Comparison of ENCODE assay signal across 21 mouse cellular contexts in genomic region chr1:59161396-59161795, GRCm38 (mm10). TPM values are rescaled to one million over a fixed set of nuclear protein-coding genes. Genes with fewer than 3 reads are reported as not detected.
DNase-seq lines count a peak whose midpoint lies in the region; ATAC-seq and TF ChIP-seq lines count a peak whose summit lies in the region.
"Had no signal": no experiment of that assay in that cellular context is flagged by ENCODE, and none has a peak within 500 bp of the region (broad histone marks: within the 10 kb centered on the region; RNA-seq: fewer than 3 reads in every experiment).

No protein-coding gene starts in this region.

- no peak for TF ChIP-seq CTCF in thymus, adult 2 months (IDR thresholded peaks at IDR 0.05; ENCODE audit: borderline replicate concordance, control insufficient read depth, extremely low read depth, insufficient read depth, low read length, poor library complexity)
- TF ChIP-seq CTCF in small intestine, adult 2 months (IDR thresholded peaks at IDR 0.05; ENCODE audit: extremely low read depth, insufficient read length, insufficient replicate concordance, low read depth, low read length) = no peak

- ATAC-seq in embryonic facial prominence, embryonic 13.5 days (ENCODE audit: insufficient number of reproducible peaks, insufficient read depth, low FRiP score, low TSS enrichment, low read depth) = no peak
- ATAC-seq: forebrain, embryonic 15.5 days; midbrain, embryonic 15.5 days had no signal

- H3K4me3 ChIP-seq in embryonic facial prominence, embryonic 13.5 days = no peak overlapping the region
- no peak overlapping the region for H3K4me3 ChIP-seq in embryonic facial prominence, embryonic 10.5 days
- H3K4me3 ChIP-seq in thymus, adult 2 months (ENCODE audit: control insufficient read depth, insufficient read depth, low read length) = no peak overlapping the region
- no peak overlapping the region for H3K4me3 ChIP-seq in small intestine, adult 2 months (ENCODE audit: low read depth, low read length)
- H3K4me3 ChIP-seq: forebrain, embryonic 15.5 days; hindbrain, embryonic 12.5 days; midbrain, embryonic 15.5 days; neural tube, embryonic 13.5 days had no signal

- H3K27ac ChIP-seq in embryonic facial prominence, embryonic 13.5 days = peak overlapping the region; percentile 64; the same call in 1 of the 2 replicates
- H3K27ac ChIP-seq in embryonic facial prominence, embryonic 10.5 days (replicated peaks) = no peak overlapping the region
- H3K27ac ChIP-seq in thymus, adult 2 months (ENCODE audit: control insufficient read depth, insufficient read depth, low read length) = peak overlapping the region; percentile 15
- peak overlapping the region; percentile 15; the same call in 1 of the 2 replicates for H3K27ac ChIP-seq in small intestine, adult 2 months (ENCODE audit: insufficient read depth, low read depth, low read length)
- H3K27ac ChIP-seq: forebrain, embryonic 15.5 days; hindbrain, embryonic 12.5 days; kidney, postnatal 0 days; macrophage; midbrain, embryonic 15.5 days; neural tube, embryonic 13.5 days had no signal

- H3K9ac ChIP-seq in embryonic facial prominence, embryonic 13.5 days = no peak overlapping the region
- H3K9ac ChIP-seq: forebrain, embryonic 15.5 days; hindbrain, embryonic 12.5 days; midbrain, embryonic 15.5 days; neural tube, embryonic 13.5 days had no signal

- no peak for DNase-seq in embryonic facial prominence, embryonic 10.5 days (ENCODE audit: low spot score)
- DNase-seq in thymus, adult 2 months = no peak
- no peak for DNase-seq in thymus, postnatal 10 days (ENCODE audit: low spot score in 2 of 2)
- peak; percentile 57 to 61 for DNase-seq in cerebellum, postnatal 25 days
- no peak for DNase-seq in ovary, postnatal 36 days (ENCODE audit: low spot score)
- DNase-seq: B cell, adult 2 months; gastrocnemius, postnatal 10 days; heart, adult 18-20 months; layer of hippocampus, adult 9-11 months; liver; right cerebral cortex, postnatal 14 days had no signal

- H3K36me3 ChIP-seq in embryonic facial prominence, embryonic 13.5 days = peaks cover 18% of the 10 kb centered on the region
- H3K36me3 ChIP-seq in embryonic facial prominence, embryonic 10.5 days (replicated peaks) = peaks cover 23% of the 10 kb centered on the region
- no peaks in the 10 kb centered on the region for H3K36me3 ChIP-seq in thymus, adult 2 months (ENCODE audit: control insufficient read depth, insufficient read depth, low read length)
- H3K36me3 ChIP-seq in small intestine, adult 2 months (ENCODE audit: control insufficient read depth, insufficient read depth, low read length) = peaks cover 11% of the 10 kb centered on the region

- peaks cover 13% of the 10 kb centered on the region; the same call in 1 of the 2 replicates for H3K4me1 ChIP-seq in embryonic facial prominence, embryonic 13.5 days
- H3K4me1 ChIP-seq in embryonic facial prominence, embryonic 10.5 days = peaks cover 3% of the 10 kb centered on the region; the same call in 1 of the 2 replicates
- H3K4me1 ChIP-seq in thymus, adult 2 months (replicated peaks; ENCODE audit: control insufficient read depth, insufficient read depth, low read length) = peaks cover 42% of the 10 kb centered on the region
- peaks cover 22% of the 10 kb centered on the region; the same call in 1 of the 2 replicates for H3K4me1 ChIP-seq in small intestine, adult 2 months (ENCODE audit: control insufficient read depth, insufficient read depth, insufficient read length, low read length)
- H3K4me1 ChIP-seq: forebrain, embryonic 15.5 days; hindbrain, embryonic 12.5 days; neural tube, embryonic 13.5 days had no signal

- H3K4me2 ChIP-seq in embryonic facial prominence, embryonic 13.5 days = no peak overlapping the region
- H3K4me2 ChIP-seq: forebrain, embryonic 15.5 days; hindbrain, embryonic 12.5 days; midbrain, embryonic 15.5 days; neural tube, embryonic 13.5 days had no signal

- no peak for TF ChIP-seq POLR2A in thymus, adult 2 months (IDR thresholded peaks at IDR 0.05; ENCODE audit: control insufficient read depth, extremely low read depth, insufficient read depth, low read length, poor library complexity)
- no peak for TF ChIP-seq POLR2A in small intestine, adult 2 months (IDR thresholded peaks at IDR 0.05; ENCODE audit: low read depth, low read length)

- no peaks in the 10 kb centered on the region for H3K27me3 ChIP-seq in embryonic facial prominence, embryonic 13.5 days
- no peaks in the 10 kb centered on the region; the same call in 1 of the 2 replicates for H3K27me3 ChIP-seq in embryonic facial prominence, embryonic 10.5 days (replicated peaks; ENCODE audit: low read depth, poor library complexity, severe bottlenecking)
- H3K27me3 ChIP-seq in thymus, adult 2 months (ENCODE audit: control insufficient read depth, insufficient read depth, low read length) = no peaks in the 10 kb centered on the region
- H3K27me3 ChIP-seq in small intestine, adult 2 months (ENCODE audit: control insufficient read depth, insufficient read depth, low read length) = no peaks in the 10 kb centered on the region
- H3K27me3 ChIP-seq: CH12.LX; forebrain, embryonic 15.5 days; hindbrain, embryonic 12.5 days; midbrain, embryonic 15.5 days; neural tube, embryonic 13.5 days had no signal

- no peaks in the 10 kb centered on the region for H3K9me3 ChIP-seq in embryonic facial prominence, embryonic 13.5 days
- no peaks in the 10 kb centered on the region for H3K9me3 ChIP-seq in embryonic facial prominence, embryonic 10.5 days
- H3K9me3 ChIP-seq: forebrain, embryonic 15.5 days; G1E; hindbrain, embryonic 12.5 days; midbrain, embryonic 15.5 days; neural tube, embryonic 13.5 days had no signal

- WGBS in embryonic facial prominence, embryonic 13.5 days = 69% methylated on average over 6 of the region's 6 CpGs
- 65% methylated on average over 6 of the region's 6 CpGs for WGBS in embryonic facial prominence, embryonic 10.5 days
- WGBS in thymus, adult 2 months = 79% methylated on average over 6 of the region's 6 CpGs
- 84% methylated on average over 6 of the region's 6 CpGs for WGBS in small intestine, adult 2 months

RNA-seq across cellular contexts. Expression of gene Mpp4, which starts 1.8 kb away (rescaled TPM):
- 0.38 and 0.48 TPM in 2 replicates for polyA plus RNA-seq in embryonic facial prominence, embryonic 13.5 days (2015; fragmentation: Nextera tagmentation; extraction: Ambion mirVana)
- polyA plus RNA-seq in embryonic facial prominence, embryonic 10.5 days (2016; fragmentation: Nextera tagmentation; extraction: Ambion mirVana) = 0.18 and 0.41 TPM in 2 replicates
- 9.8 and 11.5 TPM in 2 replicates for polyA plus RNA-seq in thymus, adult 2 months (2012; rRNA removed)
- 1.4 and 2.9 TPM in 2 replicates for polyA plus RNA-seq in small intestine, adult 2 months (2012; rRNA removed)

RNA-seq across cellular contexts. Expression of gene Tmem237, which starts 41.2 kb away (rescaled TPM):
- 36.7 and 37.3 TPM in 2 replicates for polyA plus RNA-seq in embryonic facial prominence, embryonic 13.5 days (2015; fragmentation: Nextera tagmentation; extraction: Ambion mirVana)
- polyA plus RNA-seq in embryonic facial prominence, embryonic 10.5 days (2016; fragmentation: Nextera tagmentation; extraction: Ambion mirVana) = 33.1 and 36.3 TPM in 2 replicates
- polyA plus RNA-seq in thymus, adult 2 months (2012; rRNA removed) = 2.3 and 3.6 TPM in 2 replicates
- polyA plus RNA-seq in small intestine, adult 2 months (2012; rRNA removed) = 0.47 and 0.51 TPM in 2 replicates

Comparison
In these comparisons a context has a peak if more than half of its experiments do, and no peak if none do; other contexts are left out.
1. DNase-seq: peak in cerebellum, postnatal 25 days (2 of 2); none in embryonic facial prominence, embryonic 10.5 days (single experiment), thymus, adult 2 months (single experiment), thymus, postnatal 10 days (0 of 2) and ovary, postnatal 36 days (single experiment).